Mouse (Mus musculus) forelimb bud, embryonic 11.5 days (tissue): ENCODE measurements at regions not wholly inside any gene's neighbourhood (a gene's known extent, or its start where the extent isn't known, plus 50 kb on each side); places are given as distances from the start of the nearest gene placed in this dataset.

Experiments used
- DNase-seq: peaks from one replicate; pipeline ENCODE4 v3.0.0-alpha.2; 2012; ENCODE audit warnings: low read depth, low spot score

DNA sequence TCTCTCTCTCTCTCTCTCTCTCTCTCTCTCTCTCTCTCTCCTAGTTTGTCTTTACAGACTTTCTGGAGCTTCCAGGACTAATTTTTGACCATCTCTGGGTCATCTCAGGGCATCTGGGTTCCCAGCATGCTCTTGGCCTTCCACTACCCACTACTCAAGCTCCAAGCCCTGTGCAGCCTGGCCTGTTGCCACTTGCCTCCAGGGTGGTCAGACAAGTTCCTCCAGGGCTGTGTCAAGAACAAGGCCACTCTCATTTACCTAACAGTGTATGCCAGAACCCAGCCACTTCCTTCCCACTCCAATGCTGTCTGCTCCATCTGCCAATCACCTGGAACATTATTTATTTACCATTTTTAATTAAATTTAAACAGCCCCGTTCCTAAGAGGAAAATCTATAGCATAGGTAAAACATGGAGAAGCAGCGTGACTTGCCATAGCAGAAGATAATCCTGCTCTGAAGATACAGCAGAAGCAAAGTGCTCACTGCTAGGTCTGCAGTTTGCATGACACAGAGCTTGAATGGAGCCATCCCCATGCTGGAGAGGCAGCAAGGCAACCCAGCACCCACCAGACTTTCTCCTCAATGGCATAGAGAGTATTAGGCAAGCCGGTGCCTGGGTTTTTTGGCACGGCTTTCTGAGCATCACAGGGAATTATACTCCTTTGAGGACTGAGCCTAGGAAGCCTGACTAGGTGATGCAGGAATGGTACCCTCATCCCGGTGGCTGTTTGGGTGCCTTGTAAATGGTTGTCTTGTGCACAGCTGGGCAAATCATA is 54.0 kb downstream of the Foxi1 start:
- DNase-seq, result no peak

- DNase-seq, result peak; percentile 69
Measured at GRCm38 (mm10) chr11:34149370-34149976, 51.1 kb upstream of the 4930469K13Rik start.
